Mouse (Mus musculus) erythroblast, embryonic 14.5 days (primary cell): ENCODE results near the gene Macc1.

Source experiments
- GATA1 ChIP-seq: IDR thresholded peaks from 2 replicates; pipeline ENCODE4 v1.6.1; 2012; ENCODE audit warnings: low read length, inconsistent platforms, mixed read lengths
- TAL1 ChIP-seq: IDR thresholded peaks from 3 replicates; pipeline ENCODE4 v1.6.1; 2012; ENCODE audit warnings: low read length, inconsistent platforms, mixed read lengths

DNA sequence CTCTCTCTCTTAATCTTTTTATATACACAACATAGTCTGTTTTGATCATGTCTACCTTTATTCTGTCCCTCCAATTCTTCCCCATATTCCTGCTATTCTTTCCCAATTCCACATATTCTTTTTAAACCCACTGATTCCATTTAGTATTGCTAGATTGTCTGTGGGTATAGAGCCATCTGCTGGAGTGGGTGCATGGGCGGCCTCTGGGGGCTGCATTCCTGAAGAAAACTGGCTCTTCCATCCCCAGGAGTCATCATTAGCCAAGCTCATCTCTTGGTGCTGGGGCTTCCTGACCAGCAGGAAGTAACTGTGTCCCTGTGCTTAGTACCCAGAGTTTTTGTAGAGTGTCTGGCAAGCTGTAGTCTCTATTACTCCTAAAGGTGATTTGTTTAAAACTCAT lies 42.1 kb upstream of the Macc1 start:
- TF ChIP-seq GATA1, result no peak
- no peak for TF ChIP-seq TAL1
